Mouse (Mus musculus) T-cell, adult 2 months (primary cell): ENCODE results near the gene Tcl1b5.

Source experiments
- DNase-seq: peaks from one replicate; pipeline ENCODE4 v3.0.0; 2022; ENCODE audit warnings: low spot score

The Tcl1b5 gene

DNA sequence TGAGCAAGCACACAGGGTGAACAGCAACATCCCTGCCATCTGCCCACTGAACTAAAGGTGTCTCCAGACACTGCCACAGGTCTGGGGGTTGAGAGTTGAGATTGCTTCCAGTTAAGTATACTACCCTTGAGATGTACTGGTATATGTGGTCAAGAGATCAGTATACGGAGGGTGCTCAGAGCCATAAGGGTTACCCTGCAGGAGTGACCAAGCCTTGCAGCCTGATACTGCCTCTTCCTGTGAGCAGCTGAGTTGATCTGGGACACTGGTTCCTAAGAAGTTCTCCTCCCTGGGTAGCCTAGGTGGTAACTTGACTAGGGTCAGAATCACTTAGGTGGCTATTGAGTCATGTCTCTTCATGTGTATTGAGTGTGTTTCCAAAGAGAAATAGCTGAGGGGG is 32.3 kb downstream of the Tcl1b5 start:
- no peak for DNase-seq

GRCm38 (mm10) chr12:105209231-105209630 is 33.1 kb downstream of the Tcl1b5 start:
- no peak for DNase-seq

- DNase-seq: no peak
These were observed 41.1 kb downstream of the Tcl1b5 start for GRCm38 (mm10) chr12:105217101-105217760.

GRCm38 (mm10) chr12:105222601-105223319 is 46.6 kb downstream of the Tcl1b5 start, which contains the start of gene Tcl1:
Tcl1 (minus strand) TSS chr12:105222793.
- DNase-seq: no peak

- DNase-seq: no peak
These were observed 48.6 kb downstream of the Tcl1b5 start for GRCm38 (mm10) chr12:105224621-105225320.
